Mouse (Mus musculus) embryonic facial prominence, embryonic 14.5 days (tissue): ENCODE measurements around the gene Rnaseh2a. TPM values are rescaled to one million over a fixed set of nuclear protein-coding genes. Genes with fewer than 3 reads are reported as not detected.
A peak's percentile ranks its signal among the peaks of the same experiment; 100 is the strongest.

ENCODE experiments used
- ATAC-seq: fragments of 200-750 bp; cut with Nextera tagmentation; 2 replicates; pipeline ENCODE4 v1.8.0; 2017; ENCODE audit warnings: low read depth, moderate number of reproducible peaks, moderate TSS enrichment
- DNase-seq: peaks from one replicate; pipeline ENCODE4 v3.0.0-alpha.2; 2015; ENCODE audit warnings: low spot score
- H3K27ac ChIP-seq: fragments of 300-500 bp; sonication (generic); replicated peaks from 2 replicates; pipeline ENCODE4 v1.5.1; 2014; ENCODE audit warnings: low read depth, mild to moderate bottlenecking, low read length, moderate library complexity
- H3K27me3 ChIP-seq: fragments of 300-500 bp; sonication (generic); replicated peaks from 2 replicates; pipeline ENCODE4 v1.6.1; 2014; ENCODE audit warnings: low read length; ENCODE audit not compliant: control insufficient read depth, insufficient read depth
- H3K36me3 ChIP-seq: fragments of 300-500 bp; sonication (generic); 2 replicates; pipeline ENCODE4 v1.6.1; 2014; ENCODE audit warnings: low read length, mixed read lengths; ENCODE audit not compliant: control insufficient read depth, insufficient read depth
- H3K4me1 ChIP-seq: fragments of 300-500 bp; sonication (generic); 2 replicates; pipeline ENCODE4 v1.6.1; 2014; ENCODE audit warnings: antibody characterized with exemption, low read length; ENCODE audit not compliant: control insufficient read depth, insufficient read depth
- H3K4me2 ChIP-seq: fragments of 300-500 bp; sonication (generic); 2 replicates; pipeline ENCODE4 v1.6.1; 2014; ENCODE audit warnings: low read depth, mild to moderate bottlenecking, low read length, moderate library complexity, mixed read lengths
- H3K4me3 ChIP-seq: fragments of 300-500 bp; sonication (generic); 2 replicates; pipeline ENCODE4 v1.5.1; 2014; ENCODE audit warnings: low read depth, mild to moderate bottlenecking, low read length
- H3K9ac ChIP-seq: fragments of 300-500 bp; sonication (generic); 2 replicates; pipeline ENCODE4 v1.6.1; 2014; ENCODE audit warnings: low read depth, mild to moderate bottlenecking, low read length, moderate library complexity, mixed read lengths
- H3K9me3 ChIP-seq: fragments of 300-500 bp; sonication (generic); 2 replicates; pipeline ENCODE4 v1.6.1; 2016; ENCODE audit warnings: low read length; ENCODE audit not compliant: control insufficient read depth
- WGBS: fragments of 180-500 bp; shearing (Covaris S2); extraction: QIAGEN DNeasy Blood & Tissue Kit; methylation state at CpG from one replicate; pipeline ENCODE4 v1.1.7; 2014; 5-methylcytosine and 5-hydroxymethylcytosine counted together
- polyA plus RNA-seq: library from polyadenylated mRNA; unstranded; fragments of >200 nt; fragmentation: Nextera tagmentation; extraction: Ambion mirVana; gene quantifications from 2 replicates; pipeline ENCODE4 v1.2.1, GENCODE M21; 2014

Rnaseh2a gene
- polyA plus RNA-seq, 1 experiment from 2014 or later: 73.7 TPM

DNA sequence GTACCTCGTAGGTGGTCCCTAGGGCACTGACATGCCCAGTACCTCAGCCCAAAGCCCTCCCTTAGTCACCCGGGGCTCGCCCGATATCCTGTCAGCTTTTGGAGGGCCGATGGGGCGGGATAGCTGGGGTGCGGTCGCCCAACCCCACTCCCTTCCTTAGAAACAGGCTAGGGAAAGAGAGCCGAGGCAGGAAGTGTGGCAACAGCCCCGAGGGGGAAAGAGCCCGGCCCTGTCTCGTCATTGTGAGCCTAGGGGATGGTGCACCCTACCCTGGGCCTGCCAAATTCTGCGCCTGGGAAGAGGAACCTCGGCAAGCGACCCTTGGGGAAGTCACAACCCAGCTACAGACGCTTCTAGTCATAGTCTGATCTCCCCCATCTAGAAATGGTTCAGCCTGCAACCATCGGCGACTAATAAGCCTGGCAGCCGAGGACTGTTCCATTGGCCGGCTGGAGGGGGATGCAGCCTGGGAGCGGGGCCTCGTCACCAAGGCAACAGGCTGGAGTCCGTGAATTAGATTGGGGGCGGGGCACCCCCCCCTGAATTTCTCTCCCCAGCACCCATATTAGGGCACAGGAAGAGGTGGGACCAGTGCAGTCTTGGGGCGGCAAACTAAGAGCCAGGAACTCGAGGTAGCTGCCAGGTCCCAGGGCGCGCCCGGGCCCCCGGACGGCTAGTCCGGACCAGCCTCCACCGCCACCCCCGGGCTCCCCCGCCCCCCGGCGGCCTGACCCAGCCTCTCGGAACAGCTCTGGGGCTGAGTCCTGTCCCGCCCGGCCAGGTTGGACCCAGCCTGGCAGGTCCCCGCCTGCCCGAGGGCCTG, 10.2 kb upstream of the Rnaseh2a start:
- Histone ChIP-seq H3K4me1 (peaks cover 45% of the 10 kb centered on the region), H3K36me3 (peaks cover 5% of the 10 kb centered on the region; the same call in 1 of the 2 replicates), H3K4me2 (peak overlapping the region; percentile 97), H3K27me3 (peaks cover 16% of the 10 kb centered on the region), H3K4me3 (peak overlapping the region; percentile 34), H3K9ac (peak overlapping the region; percentile 53), H3K9me3 (no peaks in the 10 kb centered on the region), H3K27ac (peak overlapping the region; percentile 61)
- ATAC-seq (peak; percentile 39), DNase-seq (peak; percentile 94)
- WGBS: 2% methylated on average over 25 of the region's 42 CpGs

DNA sequence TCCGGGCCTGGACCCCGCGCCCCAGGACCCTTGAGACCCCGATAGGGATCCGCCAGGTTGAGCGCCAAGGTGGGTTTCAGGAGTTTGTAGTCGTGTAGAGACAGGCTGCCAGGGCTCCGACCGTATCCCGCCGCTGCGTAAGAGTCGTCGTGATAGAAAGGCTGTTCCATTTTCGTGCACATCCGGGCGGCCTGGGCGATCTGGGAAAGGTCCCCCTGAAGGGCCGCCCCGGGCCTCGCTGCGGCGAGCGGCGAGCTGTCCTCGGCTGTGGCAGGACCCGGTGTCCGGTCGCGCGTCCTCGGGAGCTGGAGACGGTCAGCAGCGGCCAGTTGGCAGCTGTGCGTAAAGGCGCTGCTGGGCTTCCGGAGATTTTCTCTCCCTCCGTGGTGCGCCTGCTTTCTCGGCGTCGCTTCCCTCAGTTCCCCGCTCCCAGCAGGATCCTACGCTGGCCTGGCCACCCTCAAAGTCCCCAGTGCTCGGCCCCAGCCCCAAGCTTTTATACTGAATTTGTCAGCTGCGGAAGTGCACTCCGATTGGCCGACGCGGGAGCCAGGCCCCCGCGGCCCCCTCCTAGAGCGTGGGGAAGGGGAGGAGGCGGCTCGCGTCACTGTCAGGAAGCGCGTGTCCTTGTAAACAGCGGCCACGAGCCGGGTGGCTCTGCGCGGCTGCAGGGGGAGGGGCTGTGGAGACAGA, 8.8 kb upstream of the Rnaseh2a start, which contains the start of gene Junb:
Gene Junb, minus strand, starts transcription at position 471 of the 693 bp plus-strand sequence.
- Histone ChIP-seq H3K9me3 (no peaks in the 10 kb centered on the region), H3K4me2 (peak within 1 kb of the TSS; percentile 97), H3K9ac (peak within 1 kb of the TSS; percentile 75), H3K27ac (peak within 1 kb of the TSS; percentile 82), H3K36me3 (peaks cover 18% of the 10 kb centered on the region), H3K4me1 (peaks cover 41% of the 10 kb centered on the region), H3K4me3 (peak within 1 kb of the TSS; percentile 62), H3K27me3 (peaks cover 16% of the 10 kb centered on the region)
- under 1% methylated on average over 36 of the region's 63 CpGs for WGBS
- ATAC-seq: peak; percentile 38
- DNase-seq: peak; percentile 96

DNA sequence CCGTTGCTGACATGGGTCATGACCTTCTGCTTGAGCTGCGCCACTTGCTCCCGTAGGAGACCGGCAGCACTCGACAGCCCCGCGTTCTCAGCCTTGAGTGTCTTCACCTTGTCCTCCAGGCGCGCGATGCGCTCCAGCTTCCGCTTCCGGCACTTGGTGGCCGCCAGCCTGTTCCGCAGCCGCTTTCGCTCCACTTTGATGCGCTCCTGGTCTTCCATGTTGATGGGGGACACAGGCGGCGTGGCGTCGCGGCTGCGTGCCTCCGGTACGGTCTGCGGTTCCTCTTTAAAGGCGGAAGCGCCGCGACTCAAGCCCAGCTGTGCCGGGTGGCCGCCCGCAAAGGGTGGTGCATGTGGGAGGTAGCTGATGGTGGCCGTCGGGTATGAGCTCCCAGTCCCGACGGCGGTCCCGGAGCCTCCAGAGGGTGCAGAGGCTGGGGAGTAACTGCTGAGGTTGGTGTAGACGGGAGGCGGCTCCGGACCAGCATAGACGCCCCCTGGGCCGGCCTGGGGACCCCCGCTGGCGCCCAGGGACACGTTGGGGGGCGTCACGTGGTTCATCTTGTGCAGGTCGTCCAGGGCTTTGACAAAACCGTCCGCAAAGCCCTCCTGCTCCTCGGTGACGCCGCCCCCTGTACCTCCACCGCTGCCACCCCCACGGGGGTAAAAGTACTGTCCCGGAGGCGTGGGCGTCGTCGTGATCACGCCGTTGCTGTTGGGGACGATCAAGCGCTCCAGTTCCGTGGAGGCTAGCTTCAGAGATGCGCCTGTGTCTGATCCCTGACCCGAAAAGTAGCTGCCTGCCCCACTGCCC, 8.1 kb upstream of the Rnaseh2a start:
- Histone ChIP-seq H3K9me3 (no peaks in the 10 kb centered on the region), H3K27me3 (peaks cover 16% of the 10 kb centered on the region), H3K36me3 (peaks cover 26% of the 10 kb centered on the region), H3K4me3 (peak overlapping the region; percentile 62), H3K27ac (peak overlapping the region; percentile 82), H3K4me1 (peaks cover 41% of the 10 kb centered on the region), H3K9ac (peak overlapping the region; percentile 75), H3K4me2 (peak overlapping the region; percentile 97)
- WGBS: under 1% methylated on average over 40 of the region's 70 CpGs
- ATAC-seq (no peak), DNase-seq (no peak)

DNA sequence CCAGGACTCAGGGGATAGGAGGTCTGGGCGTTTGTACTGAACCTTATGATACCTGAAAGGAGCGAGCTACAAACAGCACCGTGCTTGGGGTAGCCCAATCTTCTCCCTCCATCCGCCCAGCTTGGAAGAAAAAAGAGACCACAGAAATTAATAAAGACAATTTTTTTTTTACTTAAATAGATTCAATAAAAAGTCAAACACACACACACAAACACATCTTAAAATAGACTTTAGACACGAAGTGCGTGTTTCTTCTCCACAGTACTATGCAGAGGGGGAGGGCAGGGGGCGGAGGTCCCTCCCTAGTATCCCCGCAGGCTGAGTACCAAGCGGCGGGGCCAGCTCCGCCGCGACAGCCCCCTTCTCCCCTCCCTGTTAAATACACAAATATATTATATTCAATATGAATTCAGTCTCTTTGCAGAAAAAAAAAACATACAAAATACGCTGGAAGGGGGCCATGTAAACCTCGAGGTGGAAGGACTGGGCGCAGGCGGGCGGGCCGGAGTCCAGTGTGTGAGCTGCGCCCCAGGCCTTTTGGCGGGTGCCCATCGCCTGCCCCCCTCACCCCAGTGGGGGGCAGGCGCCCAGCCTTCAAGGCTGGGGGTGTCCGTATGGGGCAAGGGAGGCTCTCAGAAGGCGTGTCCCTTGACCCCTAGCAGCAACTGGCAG, 7.3 kb upstream of the Rnaseh2a start:
- no peaks in the 10 kb centered on the region for H3K9me3 ChIP-seq
- no peak for ATAC-seq
- peak overlapping the region; percentile 75 for H3K9ac ChIP-seq
- 4% methylated on average over 20 of the region's 25 CpGs for WGBS
- H3K4me1 ChIP-seq: peaks cover 37% of the 10 kb centered on the region
- H3K27me3 ChIP-seq: peaks cover 16% of the 10 kb centered on the region
- H3K27ac ChIP-seq: peak overlapping the region; percentile 82
- H3K36me3 ChIP-seq: peaks cover 33% of the 10 kb centered on the region
- no peak for DNase-seq
- peak overlapping the region; percentile 97 for H3K4me2 ChIP-seq
- H3K4me3 ChIP-seq: peak overlapping the region; percentile 62

DNA sequence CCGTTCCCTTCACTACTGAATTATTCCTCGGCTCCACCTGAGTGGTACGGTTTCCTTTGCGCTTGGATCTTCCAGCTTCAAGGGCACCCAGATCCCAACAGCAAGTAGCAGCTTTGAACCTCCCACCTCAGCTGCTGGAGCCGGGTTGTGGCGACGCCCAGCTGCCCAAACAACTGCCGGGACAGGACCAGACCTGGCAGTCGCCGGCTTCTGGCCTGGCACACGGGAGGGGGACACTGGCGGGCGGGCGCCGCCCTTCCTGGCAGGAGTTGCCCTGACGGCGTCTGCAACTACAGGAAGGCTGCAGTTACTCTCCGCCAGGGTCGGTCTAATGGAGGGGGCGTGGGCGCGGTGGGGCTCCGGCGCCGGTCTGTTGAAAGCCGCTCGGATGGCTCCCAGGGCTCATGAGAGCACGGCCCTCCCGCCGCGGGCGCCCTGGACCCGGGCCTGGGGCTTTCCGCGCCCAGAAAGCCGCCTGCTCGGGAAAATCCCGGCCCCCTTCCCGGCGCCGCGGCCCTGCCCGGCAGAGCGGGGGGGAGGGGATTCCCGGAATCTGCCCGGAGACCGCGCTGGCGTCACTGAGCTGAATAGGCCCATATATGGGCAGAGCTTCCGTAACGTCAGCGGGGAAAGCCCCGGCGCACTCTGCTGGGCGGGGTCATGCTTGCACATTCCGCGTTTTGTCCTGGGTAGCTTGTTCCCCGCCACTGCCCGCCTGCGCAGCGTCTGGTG, 6.6 kb upstream of the Rnaseh2a start:
- H3K27ac ChIP-seq: peak overlapping the region; percentile 82
- 2% methylated on average over 22 of the region's 61 CpGs for WGBS

DNA sequence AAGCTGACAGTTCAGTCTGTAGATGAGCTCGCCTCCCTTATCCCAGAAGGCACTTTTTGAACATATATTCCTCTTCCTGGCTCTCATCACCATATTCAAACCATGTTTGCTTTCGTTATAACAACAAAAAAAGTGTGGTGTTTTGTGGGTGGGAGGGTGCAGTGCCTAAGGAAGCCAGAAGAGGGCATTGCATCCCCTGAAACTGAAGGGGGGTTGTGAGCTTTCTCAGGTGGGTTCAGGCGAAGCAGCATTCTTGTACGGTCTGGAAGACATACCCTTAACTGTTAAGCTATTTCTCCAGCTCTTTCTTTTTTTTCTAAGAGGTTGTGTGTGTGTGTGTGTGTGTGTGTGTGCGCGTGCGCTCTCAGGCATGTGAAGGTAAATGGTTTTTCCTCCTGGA, 5.9 kb upstream of the Rnaseh2a start:
- peak overlapping the region; percentile 97; the same call in 1 of the 2 replicates for H3K4me2 ChIP-seq
- WGBS: 26% methylated on average over 7 of the region's 7 CpGs
- peaks cover 32% of the 10 kb centered on the region for H3K4me1 ChIP-seq
- DNase-seq: no peak
- H3K4me3 ChIP-seq: peak overlapping the region; percentile 62; the same call in 1 of the 2 replicates
- peaks cover 45% of the 10 kb centered on the region for H3K36me3 ChIP-seq
- H3K9me3 ChIP-seq: no peaks in the 10 kb centered on the region
- H3K27me3 ChIP-seq: peaks cover 16% of the 10 kb centered on the region
- H3K27ac ChIP-seq: peak overlapping the region; percentile 82; the same call in 1 of the 2 replicates
- no peak overlapping the region for H3K9ac ChIP-seq
- ATAC-seq: no peak

More for the DNA sequence above, 6.6 kb upstream of the Rnaseh2a start:
- peak; percentile 96 for DNase-seq
- Histone ChIP-seq H3K9me3 (no peaks in the 10 kb centered on the region), H3K4me2 (peak overlapping the region; percentile 97), H3K4me3 (peak overlapping the region; percentile 62), H3K36me3 (peaks cover 40% of the 10 kb centered on the region), H3K9ac (peak overlapping the region; percentile 75), H3K4me1 (peaks cover 31% of the 10 kb centered on the region), H3K27me3 (peaks cover 16% of the 10 kb centered on the region)
- peak; percentile 86 for ATAC-seq

DNA sequence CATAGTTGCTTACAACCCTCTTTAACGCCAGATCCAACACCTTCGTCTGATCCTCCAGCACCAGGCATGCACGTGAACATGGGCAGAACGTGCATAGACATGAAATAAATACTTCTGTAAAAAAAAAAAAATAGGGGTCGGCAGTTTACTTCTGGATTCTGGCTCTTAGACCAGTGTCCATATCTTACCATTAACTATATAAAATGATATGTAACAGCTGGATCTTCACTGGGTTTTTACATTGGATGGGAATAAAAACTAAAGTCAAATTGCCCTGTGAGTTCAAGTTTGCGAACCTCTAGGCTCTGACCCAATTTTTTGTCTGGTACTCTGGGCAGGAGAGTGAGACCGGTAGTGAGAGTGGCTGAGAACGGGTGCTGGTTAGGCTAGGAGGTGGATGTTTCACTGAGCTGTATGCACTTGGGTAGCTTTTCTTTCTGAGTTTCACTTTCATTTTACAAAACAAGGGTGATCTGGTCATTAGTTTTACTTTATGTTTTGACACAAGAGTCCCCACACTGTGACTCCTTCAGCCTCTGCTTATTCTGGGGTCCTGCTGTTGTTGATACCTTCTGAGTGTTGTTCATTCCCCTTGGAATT, 5.1 kb upstream of the Rnaseh2a start:
- DNase-seq (no peak), ATAC-seq (no peak)
- Histone ChIP-seq H3K9ac (no peak overlapping the region), H3K9me3 (no peaks in the 10 kb centered on the region), H3K4me2 (no peak overlapping the region), H3K4me3 (no peak overlapping the region), H3K27me3 (peaks cover 16% of the 10 kb centered on the region), H3K4me1 (peaks cover 27% of the 10 kb centered on the region), H3K36me3 (peaks cover 45% of the 10 kb centered on the region), H3K27ac (no peak overlapping the region)
- 71% methylated on average over 8 of the region's 8 CpGs for WGBS
